Mouse (Mus musculus): ENCODE data around the gene Tbcel.

DNA sequence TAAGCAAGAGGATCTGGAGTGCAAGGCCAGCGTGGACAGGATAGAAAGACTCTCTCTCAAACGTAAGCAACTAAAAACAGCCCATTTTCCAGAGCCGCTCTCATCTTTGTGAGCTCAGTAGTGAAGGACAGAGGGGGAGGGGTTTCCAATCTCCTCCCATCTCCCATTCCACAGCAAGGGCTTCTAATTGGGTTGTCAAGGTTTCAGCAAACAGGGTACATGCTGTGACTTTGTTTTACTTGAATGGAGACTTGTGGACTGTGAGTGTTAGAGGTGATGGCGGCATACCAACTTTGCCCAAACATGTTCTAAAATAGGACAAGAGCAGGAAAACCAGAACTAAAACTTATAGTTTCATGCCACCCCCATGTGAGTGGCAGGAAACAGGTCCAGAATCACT lies 68.2 kb downstream of the Tbcel start:
- TF ChIP-seq ZMIZ1 (IDR thresholded peaks at IDR 0.05; ENCODE audit: low read depth, low read length) (no peak), ZNF384 (IDR thresholded peaks at IDR 0.05; ENCODE audit: low read depth, low read length) (no peak), POLR2A (IDR thresholded peaks at IDR 0.05; ENCODE audit: control insufficient read depth in 1 of 2, insufficient read depth in 1 of 2, low read depth in 1 of 2, low read length in 2 of 2, poor library complexity in 1 of 2) (no peak)

Data from MEL (cell line).